Mouse (Mus musculus) layer of hippocampus, postnatal 14 days (tissue): ENCODE data around the gene Cmtm2b. TPM values are rescaled to one million over a fixed set of nuclear protein-coding genes. Genes with fewer than 3 reads are reported as not detected.

Experiments used
- DNase-seq, 2 experiments: peaks; one replicate each; pipeline ENCODE4 v3.0.0; 2021 to 2022; ENCODE audit warnings: low spot score in 2 of 2, mixed read lengths in 1 of 2
- total RNA-seq, 2 experiments: library from RNA; stranded (reverse); gene quantifications; 2 replicates each; pipeline ENCODE4 v1.2.3; 2021

Cmtm2b gene
- total RNA-seq, 2 experiments from 2014 or later, result not detected

DNA sequence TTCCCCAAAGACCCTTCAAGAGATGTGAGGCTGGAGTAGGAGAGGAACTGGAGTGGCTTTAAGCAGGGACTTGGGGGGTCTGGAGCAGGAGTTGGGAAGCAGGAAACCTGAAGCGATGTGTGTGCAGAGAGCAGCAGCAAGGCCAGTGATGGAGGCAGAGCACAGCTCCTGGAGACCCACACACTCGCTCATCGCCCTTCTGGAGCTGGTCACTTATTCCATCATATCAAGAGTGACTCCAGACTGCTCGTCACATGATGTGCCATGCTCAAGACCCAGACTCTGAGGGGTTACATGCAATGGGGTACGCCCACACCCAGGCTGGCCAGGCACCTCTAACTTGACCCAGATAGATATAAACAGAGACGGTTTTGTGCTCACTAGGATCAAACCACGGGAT lies 58.2 kb downstream of the Cmtm2b start:
- no peak for DNase-seq

Other genes starting within 250 kb of the Cmtm2b start
- gene Cdh5, start 220.6 kb upstream of the Cmtm2b start, total RNA-seq, result 10 to 100 TPM; 12.4 to 14.9 TPM
- 10 to 100 TPM in 1 of 2 experiments, 1 to 10 TPM in 1; 9.0 to 10.7 TPM for gene Bean1, start 151.8 kb upstream of the Cmtm2b start, total RNA-seq
- gene Tk2, start 73.7 kb upstream of the Cmtm2b start, total RNA-seq, result 10 to 100 TPM; 34.6 to 35.1 TPM
- 10 to 100 TPM in 1 of 2 experiments, 1 to 10 TPM in 1; 8.1 to 11.7 TPM for gene Cklf, start 71.4 kb upstream of the Cmtm2b start, total RNA-seq
- gene Cmtm2a, start 29.0 kb upstream of the Cmtm2b start, total RNA-seq, result not detected
- gene Gm45711, start 12.1 kb upstream of the Cmtm2b start, total RNA-seq, result not detected
- gene Cmtm1, start 12.1 kb upstream of the Cmtm2b start, total RNA-seq, result not detected
- gene Gm11020, start 663 bp upstream of the Cmtm2b start, total RNA-seq, result not detected
- 10 to 100 TPM; 22.2 to 24.5 TPM for gene Cmtm3, start 17.2 kb downstream of the Cmtm2b start, total RNA-seq
- gene Cmtm4, start 73.6 kb downstream of the Cmtm2b start, total RNA-seq, result 10 to 100 TPM; 49.0 to 53.7 TPM
- gene Dync1li2, start 120.8 kb downstream of the Cmtm2b start, total RNA-seq, result 100 to 1,000 TPM; 246 to 252 TPM
- gene Terb1, start 187.7 kb downstream of the Cmtm2b start, total RNA-seq, result under 1 TPM; 0.60 to 0.79 TPM
- gene Nae1, start 212.4 kb downstream of the Cmtm2b start, total RNA-seq, result 10 to 100 TPM; 43.4 to 47.5 TPM
- 10 to 100 TPM; 15.8 to 20.4 TPM for gene Car7, start 212.5 kb downstream of the Cmtm2b start, total RNA-seq